8 mouse cellular contexts compared by ENCODE assay signal in genomic region chr8:84579595-84579994, GRCm38 (mm10).
DNase-seq lines count a peak whose midpoint lies in the region; ATAC-seq lines count a peak whose summit lies in the region.

No protein-coding gene starts in this region.

- no peaks in the 10 kb centered on the region for H3K4me1 ChIP-seq in kidney, embryonic 15.5 days
- no peaks in the 10 kb centered on the region for H3K4me1 ChIP-seq in embryonic facial prominence, embryonic 11.5 days (ENCODE audit: control insufficient read depth, insufficient read depth, low read length)

- H3K36me3 ChIP-seq in kidney, embryonic 15.5 days, result no peaks in the 10 kb centered on the region
- no peaks in the 10 kb centered on the region for H3K36me3 ChIP-seq in embryonic facial prominence, embryonic 11.5 days (replicated peaks; ENCODE audit: control insufficient read depth, insufficient read depth, low read depth, low read length)

- peak; percentile 21 for DNase-seq in kidney, adult 18-20 months
- DNase-seq in MN1 (ENCODE audit: low spot score), result peak; percentile 67
- peak; percentile 79 for DNase-seq in embryonic facial prominence, embryonic 11.5 days (ENCODE audit: low spot score)
- peak; percentile 68 for DNase-seq in induced T-regulatory cell, adult 2 months (ENCODE audit: low read depth)
- DNase-seq in mesoderm, embryonic 11.5 days (ENCODE audit: low read depth, low spot score), result peak; percentile 81
- peak; percentile 48 for DNase-seq in thymus, postnatal 25 days
- DNase-seq in left cerebral cortex, postnatal 36 days (ENCODE audit: low spot score in 2 of 2), result no peak

- ATAC-seq in kidney, embryonic 15.5 days (replicated peaks; ENCODE audit: low FRiP score), result no peak
- no peak for ATAC-seq in embryonic facial prominence, embryonic 11.5 days (replicated peaks; ENCODE audit: insufficient number of reproducible peaks, low FRiP score, low TSS enrichment, low read depth)

- no peak overlapping the region for H3K4me3 ChIP-seq in kidney, embryonic 15.5 days (replicated peaks)
- H3K4me3 ChIP-seq in embryonic facial prominence, embryonic 11.5 days (ENCODE audit: low read depth, low read length), result no peak overlapping the region

- H3K9me3 ChIP-seq in kidney, embryonic 15.5 days (replicated peaks), result no peaks in the 10 kb centered on the region
- no peaks in the 10 kb centered on the region for H3K9me3 ChIP-seq in embryonic facial prominence, embryonic 11.5 days (replicated peaks; ENCODE audit: control insufficient read depth, low read length)

- H3K27me3 ChIP-seq in kidney, embryonic 15.5 days, result no peaks in the 10 kb centered on the region
- H3K27me3 ChIP-seq in embryonic facial prominence, embryonic 11.5 days (ENCODE audit: control insufficient read depth, insufficient read depth, low read length), result no peaks in the 10 kb centered on the region

- 18% methylated on average over 3 of the region's 3 CpGs for WGBS in kidney, embryonic 15.5 days
- WGBS in embryonic facial prominence, embryonic 11.5 days, result 19% methylated on average over 3 of the region's 3 CpGs

- no peak overlapping the region for H3K27ac ChIP-seq in kidney, embryonic 15.5 days
- H3K27ac ChIP-seq in embryonic facial prominence, embryonic 11.5 days (replicated peaks; ENCODE audit: low read depth, low read length), result no peak overlapping the region

- no peak overlapping the region for H3K9ac ChIP-seq in kidney, embryonic 15.5 days
- no peak overlapping the region for H3K9ac ChIP-seq in embryonic facial prominence, embryonic 11.5 days (replicated peaks; ENCODE audit: low read length)

- intact Hi-C loops in left cerebral cortex, postnatal 36 days (cut with DNase I), result no loop called here

- H3K4me2 ChIP-seq in kidney, embryonic 15.5 days, result no peak overlapping the region
- no peak overlapping the region for H3K4me2 ChIP-seq in embryonic facial prominence, embryonic 11.5 days (ENCODE audit: low read depth, low read length)

Comparison
In these comparisons a context has a peak if more than half of its experiments do, and no peak if none do; other contexts are left out.
1. DNase-seq: peak in kidney, adult 18-20 months (single experiment), MN1 (single experiment), embryonic facial prominence, embryonic 11.5 days (single experiment), induced T-regulatory cell, adult 2 months (single experiment), mesoderm, embryonic 11.5 days (single experiment) and thymus, postnatal 25 days (single experiment); none in left cerebral cortex, postnatal 36 days (0 of 2).